Mouse (Mus musculus) gastrocnemius, adult 8-10 months (tissue): ENCODE results near the gene Cd5. TPM values are rescaled to one million over a fixed set of nuclear protein-coding genes. Genes with fewer than 3 reads are reported as not detected.

ENCODE experiments used
- DNase-seq, 2 experiments: peaks; one replicate each; pipeline ENCODE4 v3.0.0; 2022; ENCODE audit warnings: low spot score in 2 of 2
- total RNA-seq, 4 experiments: library from RNA; stranded (reverse); gene quantifications; 2 replicates each; pipeline ENCODE4 v1.2.4; 2022

Gene Cd5
- total RNA-seq, result under 1 TPM in 1 of 4 experiments, not detected in 3; 0.27 TPM

DNA sequence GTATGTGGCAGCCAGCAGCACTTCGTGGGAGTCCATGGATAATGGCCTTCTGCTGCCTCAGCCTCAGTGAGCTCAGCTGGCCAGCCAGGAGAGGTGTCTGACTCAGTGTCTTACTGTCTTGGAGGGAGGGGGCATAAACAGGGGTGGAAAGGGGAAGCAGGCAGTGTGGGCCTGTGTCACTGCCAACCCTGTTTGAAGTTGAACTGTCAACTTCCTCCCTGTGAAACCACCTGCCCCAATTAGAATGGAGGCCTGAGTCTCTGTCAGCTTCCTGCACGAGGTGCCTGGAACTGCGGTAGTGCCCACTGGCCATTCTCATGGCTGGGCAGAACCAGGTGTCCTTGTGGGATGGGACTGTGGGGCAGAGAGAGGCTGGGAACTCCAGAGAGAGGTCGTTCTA, at the start of gene Cd5:
Gene Cd5, minus strand, starts transcription at position 192 of the 400 bp plus-strand sequence.
- DNase-seq, result no peak

DNA sequence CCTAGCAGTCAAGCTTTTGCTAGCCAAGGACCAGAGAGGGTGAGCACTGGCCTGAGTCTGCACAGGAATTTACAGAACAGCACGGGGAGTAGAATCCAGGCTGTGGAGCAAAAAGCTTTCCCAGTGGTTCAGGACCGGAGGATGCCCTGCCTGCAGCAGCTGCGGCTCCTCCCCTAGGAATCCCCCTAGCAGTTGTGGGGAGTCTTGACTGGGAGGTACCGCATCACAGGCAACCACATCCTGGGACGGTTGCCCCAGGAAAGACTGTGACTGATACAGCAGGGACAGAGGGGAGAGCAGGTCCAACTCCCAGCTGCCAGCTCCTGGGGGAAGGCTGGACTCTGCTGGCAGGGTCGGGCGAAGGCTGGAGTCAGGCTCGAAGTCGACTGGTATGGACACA, 49.4 kb upstream of the Cd5 start:
- no peak for DNase-seq

DNA sequence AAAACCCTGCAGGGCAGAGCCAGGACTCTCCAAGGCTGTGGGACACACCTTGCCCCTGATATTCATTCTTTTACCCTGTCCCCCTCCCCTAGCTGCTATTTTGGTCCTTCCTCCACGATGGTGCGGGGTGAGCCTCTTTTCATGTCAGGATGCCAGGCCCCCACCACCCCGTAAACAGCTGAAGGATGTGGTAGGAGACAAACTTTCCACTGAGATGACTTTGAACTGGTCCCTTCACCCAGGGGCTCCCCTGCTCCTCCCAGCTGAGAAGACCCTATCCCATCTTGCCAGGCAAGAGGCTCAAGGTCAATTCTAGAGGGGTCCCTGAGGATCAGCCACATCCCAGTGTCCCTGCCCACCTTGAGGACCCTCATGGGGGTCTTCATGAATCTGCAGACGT, 48.6 kb upstream of the Cd5 start:
- DNase-seq, result no peak

DNA sequence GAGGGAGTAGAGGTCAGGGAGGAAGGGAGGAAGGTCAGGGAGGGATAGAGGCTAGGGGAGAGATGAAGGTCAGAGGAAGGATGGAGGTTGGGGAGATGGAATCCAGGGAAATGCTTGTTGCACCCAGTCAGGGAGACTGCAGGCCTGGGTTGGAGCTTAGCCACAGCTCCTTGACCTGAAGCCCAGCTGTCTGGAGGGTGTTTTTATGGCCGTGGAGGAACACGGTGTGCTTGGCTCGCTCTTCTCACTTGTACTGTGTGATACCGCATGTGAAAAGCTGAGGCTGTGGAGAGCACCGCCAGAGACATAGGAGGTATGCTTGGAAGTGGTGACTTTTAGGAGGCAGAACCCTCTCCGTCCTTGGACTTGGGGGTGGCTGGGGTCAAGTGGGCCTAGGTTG, 48.0 kb upstream of the Cd5 start:
- DNase-seq, result peak; percentile 62 to 77

DNA sequence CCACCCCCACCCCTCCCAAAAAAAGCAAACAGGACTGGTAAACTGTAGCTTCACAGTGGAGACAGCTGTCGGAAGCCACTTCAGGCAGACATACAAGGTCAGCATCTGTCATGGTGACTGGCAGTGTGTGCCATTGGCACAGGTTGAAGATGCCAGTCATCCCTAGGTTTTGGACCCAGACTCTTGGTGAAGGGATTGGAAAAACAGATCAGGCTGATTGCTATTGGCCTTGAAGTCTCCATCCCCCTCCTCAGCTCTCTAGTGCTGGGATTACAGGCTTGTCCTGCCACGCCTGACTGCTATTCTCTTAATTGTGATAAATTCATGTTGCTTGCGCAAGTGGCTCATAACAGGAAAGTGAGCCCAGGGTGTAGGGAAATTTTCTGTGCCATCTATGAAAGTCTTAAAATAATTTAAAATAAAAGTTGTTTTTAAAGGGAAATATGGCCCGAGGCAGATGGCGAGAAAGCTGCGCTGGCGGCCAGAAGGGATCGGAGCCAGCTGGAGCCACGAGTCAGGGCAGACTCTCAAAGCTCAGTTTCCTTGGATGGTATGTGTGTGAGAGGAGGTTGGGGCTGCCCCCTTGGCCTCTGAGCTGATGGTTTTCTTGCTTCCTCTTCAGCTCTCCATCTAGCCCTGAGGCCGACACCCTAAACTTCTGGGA, 46.1 kb upstream of the Cd5 start:
- DNase-seq, result no peak

DNA sequence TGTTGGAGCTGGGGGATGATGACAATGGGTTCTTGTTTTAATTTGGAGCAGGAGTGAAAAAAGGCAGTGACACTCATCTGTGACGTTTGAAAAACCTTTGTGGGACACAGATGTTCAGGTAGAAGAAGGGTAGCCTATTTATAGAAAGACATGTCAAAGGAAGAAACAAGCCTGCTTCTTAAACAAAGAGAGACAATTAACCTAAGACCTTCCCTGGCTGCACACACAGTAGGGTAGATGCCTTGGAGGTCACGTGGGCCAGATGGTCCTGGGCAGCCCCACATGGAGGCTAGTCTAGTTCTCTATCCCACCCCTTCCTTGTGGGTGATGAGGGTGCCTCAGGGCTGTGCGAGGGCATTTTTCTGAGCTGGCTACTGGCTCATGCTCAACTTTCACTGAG, 45.3 kb upstream of the Cd5 start:
- no peak for DNase-seq

DNA sequence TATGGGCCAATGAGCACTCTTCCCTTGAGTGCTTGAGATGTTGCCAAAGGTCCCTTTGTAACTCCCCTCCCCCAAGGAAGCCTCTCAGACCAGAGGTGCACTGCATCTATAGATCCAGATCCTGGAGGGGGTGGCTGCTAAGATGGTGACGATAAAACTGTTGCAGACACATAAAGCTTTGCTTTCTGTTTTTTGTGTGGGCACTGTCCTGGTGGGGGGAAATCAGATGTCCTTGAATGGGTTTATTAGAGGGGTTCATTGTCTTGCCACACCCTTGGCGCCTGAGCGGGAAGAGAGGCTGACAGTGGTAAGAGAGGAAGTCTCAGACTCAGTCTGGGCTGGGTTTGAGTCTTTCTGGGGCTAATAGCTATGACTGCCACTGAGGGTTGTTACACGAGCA, 44.4 kb upstream of the Cd5 start:
- no peak for DNase-seq

DNA sequence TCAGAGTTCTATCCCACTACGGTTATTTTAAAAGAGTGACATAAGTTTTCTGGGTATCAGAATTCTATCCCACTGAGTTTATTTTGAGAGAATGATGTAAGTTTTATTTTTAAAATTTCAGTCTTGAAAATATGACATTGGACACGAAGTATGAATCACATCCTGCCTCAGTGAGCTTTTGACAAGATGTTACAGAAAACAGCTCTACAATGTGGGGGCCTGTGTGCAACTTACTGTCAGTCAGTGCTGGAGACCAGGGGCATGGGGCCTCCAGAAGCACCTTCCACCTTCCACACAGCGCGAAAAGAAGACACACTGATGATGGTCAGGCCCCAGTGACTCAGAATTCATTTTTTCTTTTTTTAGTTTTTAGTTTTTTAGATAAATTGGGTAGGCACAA, 42.8 kb upstream of the Cd5 start:
- DNase-seq, result no peak

DNA sequence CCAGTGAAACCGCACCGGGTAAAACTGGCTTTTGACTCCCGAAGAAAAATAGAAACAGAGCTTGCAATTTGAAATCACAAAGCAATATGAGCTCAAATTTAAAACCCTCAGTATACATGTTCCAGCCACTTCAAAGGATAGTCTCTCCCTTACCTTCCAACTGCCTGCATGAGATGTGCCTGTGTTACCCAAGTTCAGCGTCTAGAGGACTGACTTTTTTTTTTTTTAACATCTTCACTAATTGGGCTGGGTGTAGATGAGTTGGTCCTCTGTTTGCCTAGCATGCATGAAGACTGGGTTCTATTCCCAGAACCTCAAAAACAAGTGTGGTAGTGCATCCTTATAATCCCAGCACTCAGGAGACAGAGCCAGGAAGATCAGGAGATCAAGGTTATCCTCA, 38.1 kb upstream of the Cd5 start:
- DNase-seq, result no peak

DNA sequence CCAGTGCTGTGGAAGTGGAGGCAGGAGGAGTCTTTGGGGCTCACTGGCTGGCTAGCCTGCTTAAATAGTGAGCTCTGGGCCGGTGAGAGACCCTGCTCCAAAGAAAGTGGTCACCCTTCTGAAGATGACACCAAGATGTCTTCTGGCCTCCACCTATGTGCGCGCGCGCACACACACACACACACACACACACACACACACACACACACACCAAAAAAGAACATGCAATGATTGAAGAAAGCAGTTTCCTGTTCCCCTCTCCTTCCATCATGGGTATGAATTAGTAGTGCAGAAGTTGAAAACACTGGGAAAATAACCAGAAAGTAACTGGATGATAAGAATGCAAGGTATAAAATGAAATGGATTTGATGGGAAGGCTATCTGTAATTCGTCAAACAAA, 35.3 kb upstream of the Cd5 start:
- no peak for DNase-seq

DNA sequence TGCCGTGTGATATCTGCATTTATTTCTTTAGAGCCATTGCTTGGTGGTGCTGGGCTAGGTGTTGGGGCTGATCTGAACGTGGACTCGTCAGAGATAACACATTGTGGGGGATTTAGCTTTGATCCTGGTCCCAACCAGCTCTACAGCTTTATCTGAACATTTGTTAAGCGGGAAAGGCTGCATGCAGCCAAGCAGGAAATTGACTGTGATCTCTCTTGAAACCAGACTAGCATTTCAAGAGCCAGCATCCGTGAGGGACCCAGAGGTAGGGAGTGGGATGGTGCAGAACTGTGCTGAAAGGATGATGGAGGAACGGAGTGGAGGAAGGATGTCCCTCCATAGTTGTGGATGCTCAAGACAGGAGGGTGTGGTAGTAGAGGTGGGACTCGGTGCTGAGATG, 34.6 kb upstream of the Cd5 start:
- DNase-seq, result no peak

DNA sequence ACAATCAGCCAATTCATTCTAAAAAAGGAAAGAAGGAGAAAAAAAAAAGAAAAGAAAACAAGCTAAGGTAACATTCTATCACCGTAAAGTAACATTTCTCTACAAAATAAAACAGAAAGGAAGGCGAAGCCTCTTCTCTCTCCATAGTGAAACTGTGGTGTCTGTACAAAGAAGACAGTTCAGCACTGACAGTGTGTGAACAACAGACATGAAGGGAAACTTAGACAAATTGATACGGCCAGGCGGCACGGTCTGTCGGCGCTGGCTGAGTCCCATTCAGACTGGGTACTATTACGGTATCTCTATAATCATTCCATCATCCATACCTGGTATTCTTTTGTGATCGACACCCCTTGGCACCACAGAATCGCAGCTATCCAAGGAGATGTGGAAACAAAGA, 34.1 kb upstream of the Cd5 start:
- no peak for DNase-seq

DNA sequence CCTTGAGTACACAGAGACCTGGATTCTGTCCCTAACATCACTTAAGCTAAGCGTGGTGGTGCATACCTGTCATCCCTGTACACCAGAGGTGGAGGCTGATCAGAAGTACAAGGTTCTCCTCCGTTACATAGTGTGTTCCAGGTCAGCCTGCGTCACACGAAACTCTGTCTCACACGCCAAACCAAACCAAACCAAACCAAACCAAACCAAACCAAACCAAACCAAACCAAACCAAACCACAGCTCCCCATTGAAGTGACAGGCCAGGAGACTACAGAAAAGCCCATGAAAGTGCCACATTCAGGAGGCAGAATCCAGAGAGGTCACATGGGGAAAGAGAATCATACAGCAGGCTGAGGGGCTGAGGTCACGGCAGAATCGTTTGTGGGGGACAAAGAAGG, 33.2 kb upstream of the Cd5 start:
- DNase-seq, result no peak

DNA sequence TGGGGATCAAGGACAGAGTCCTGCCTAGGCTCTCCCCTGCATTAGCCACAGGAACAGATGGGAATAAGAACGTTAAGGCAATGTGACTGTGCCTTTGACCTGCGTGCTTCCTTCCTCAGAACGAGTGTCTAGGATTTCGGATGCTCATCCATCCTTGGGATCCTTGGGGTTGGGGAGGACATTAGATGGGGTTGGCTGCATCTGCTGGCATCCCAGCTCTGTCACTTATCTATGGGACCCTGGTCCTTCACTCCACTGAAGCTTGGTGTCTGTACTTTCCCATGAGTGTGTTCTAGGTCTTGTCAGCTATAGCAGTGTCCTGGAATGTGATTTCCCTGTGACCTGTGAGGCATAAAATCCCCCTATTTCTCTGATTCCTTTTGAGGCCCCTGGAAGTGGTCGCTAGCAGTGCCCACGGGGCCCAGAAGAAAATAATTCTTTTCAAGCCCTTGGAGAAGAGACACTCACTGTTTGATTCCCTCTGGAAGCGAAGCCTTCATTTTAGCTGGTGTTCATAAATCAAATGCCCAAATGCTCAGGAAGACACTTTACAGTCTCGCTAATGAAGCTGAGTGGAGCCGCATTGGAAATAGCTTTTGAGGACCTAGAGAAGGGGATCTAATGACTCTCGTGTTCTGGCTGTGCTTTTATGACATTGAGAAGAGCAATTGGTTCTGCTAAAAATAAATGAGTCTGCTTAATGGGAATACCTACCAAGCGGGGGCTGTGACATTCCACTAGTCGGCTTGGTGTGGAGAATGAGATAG, 30.8 kb upstream of the Cd5 start:
- no peak for DNase-seq

DNA sequence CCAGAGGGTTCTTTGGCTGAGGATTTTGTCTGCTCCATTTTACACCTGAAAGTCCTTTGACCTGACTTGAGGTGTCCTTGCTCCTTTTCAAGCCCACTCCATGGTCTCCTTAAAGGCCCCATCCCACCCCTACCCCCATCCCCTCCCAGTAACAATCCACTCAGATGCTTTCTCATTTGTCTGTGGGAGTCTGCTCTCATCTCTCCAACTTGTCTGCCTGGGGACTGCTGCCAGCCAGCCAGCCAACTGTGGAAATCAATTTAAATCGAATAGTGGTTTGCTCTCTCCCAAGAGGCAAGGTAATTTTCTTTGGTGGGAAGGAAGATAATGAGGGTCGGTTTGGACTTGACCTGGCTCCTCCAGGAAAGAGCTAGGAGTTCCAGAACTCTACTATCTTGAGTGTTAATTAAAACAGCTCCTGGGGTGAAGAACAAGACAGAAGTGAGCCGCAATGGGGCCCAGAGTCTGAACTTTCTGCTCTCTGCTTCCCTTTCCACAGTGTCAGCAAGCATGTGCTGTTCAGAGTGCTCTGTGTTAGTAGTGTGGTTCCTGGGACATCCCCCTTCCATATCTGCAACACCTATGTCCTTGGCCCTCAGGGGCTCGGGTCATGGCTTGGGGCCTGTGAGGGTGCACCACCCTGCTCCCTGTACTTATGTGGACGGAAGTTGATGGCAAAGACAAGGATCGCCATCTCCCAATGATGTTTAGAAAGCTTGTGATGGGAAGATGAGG, 30.1 kb upstream of the Cd5 start:
- DNase-seq, result no peak

DNA sequence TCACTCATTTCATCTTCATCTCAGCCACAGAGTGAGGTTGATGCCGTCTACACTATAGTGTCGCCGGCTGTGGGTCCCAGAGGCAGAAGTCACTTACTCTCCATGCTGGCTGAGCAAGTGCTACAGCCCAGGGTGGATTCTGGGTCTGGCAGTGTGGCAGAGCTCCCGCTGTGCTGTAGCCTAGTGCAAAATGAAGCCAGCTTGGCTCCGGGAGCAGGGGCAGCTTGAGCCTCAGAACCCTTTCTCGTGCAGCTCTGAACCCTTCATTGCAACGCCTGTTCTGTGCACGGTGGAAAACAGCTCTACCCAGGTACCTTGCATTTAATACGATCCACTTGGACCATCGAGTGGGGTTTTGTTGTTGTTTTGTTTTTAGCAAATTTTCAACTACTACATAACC, 28.8 kb upstream of the Cd5 start:
- no peak for DNase-seq

DNA sequence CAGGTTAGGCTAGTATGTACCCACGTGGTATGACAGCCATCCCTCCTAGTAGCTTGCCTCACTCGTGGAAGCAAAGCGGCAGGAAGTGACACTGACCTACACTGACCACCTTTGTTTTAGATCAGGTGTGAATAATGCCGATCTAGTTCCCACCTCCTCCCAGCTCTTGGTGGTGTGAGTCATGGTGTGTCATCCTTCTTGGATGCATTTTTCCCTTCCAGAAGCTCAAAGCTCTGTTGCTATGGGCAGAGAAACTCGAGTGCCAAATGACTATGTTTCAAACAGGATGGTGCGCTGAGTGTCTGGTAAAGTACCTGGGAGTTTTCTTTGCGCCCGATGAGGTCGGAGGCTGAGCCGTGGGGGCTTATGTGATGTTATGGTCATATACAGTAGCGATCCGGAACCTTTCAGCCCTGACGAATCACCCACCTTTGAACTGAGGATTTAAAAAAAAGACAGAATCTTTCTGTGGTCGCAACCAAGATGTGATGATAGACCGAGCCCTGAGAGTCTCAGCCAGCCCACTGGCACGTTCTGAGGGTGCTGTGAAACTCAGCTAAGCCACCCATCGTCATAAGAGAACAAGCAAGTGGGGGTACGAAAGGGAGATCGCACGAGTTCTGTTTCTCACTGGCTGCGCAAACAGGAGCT, 24.7 kb upstream of the Cd5 start:
- DNase-seq, result no peak

DNA sequence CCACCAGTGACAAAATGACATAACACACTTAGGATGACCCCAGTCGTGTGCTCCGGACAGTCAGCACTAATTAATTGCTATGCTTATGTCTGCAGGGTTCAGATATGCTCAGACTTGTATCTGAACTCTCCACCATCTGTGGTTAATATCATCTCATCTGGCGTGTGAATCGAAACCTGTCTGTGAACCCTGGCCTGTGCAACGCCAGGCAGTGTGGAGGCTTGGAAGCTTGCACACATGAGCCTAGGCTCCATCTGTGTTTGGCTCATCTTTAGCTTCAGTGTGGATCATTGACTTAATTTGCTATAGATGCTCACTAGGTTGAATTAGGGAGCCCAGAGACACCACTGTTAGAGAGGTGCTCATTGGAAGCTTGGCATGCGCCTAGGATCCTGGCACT, 23.7 kb upstream of the Cd5 start:
- no peak for DNase-seq

DNA sequence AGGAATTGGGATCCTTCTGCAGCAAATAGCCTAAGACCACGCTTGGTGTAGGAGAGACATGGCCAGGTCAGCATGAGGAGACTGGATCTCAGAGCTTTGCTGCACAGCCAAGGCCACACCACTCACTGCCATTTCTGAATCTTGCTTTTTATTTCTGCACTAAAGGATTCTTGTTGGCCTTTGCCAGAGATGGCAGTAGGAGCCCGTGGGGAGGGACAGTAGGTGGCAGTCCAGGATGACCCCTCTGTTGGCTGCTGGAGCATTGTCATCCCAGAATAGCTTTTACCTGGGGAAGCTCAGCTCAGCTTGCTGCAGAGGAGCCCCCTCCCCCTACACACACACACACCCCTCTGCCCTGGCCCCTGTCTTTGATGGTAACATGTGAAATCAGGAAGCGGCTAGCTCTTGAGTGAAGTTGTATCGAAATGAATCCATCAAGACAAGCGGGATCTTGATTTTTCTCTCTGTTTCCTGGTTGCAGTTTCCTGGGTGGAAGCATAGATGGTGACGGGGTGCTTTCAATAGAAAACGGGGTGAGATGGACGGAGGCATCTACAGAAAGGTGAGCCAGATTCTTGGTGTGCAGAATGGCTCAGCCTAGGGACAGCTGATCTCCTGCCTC, 23.1 kb upstream of the Cd5 start:
- no peak for DNase-seq

DNA sequence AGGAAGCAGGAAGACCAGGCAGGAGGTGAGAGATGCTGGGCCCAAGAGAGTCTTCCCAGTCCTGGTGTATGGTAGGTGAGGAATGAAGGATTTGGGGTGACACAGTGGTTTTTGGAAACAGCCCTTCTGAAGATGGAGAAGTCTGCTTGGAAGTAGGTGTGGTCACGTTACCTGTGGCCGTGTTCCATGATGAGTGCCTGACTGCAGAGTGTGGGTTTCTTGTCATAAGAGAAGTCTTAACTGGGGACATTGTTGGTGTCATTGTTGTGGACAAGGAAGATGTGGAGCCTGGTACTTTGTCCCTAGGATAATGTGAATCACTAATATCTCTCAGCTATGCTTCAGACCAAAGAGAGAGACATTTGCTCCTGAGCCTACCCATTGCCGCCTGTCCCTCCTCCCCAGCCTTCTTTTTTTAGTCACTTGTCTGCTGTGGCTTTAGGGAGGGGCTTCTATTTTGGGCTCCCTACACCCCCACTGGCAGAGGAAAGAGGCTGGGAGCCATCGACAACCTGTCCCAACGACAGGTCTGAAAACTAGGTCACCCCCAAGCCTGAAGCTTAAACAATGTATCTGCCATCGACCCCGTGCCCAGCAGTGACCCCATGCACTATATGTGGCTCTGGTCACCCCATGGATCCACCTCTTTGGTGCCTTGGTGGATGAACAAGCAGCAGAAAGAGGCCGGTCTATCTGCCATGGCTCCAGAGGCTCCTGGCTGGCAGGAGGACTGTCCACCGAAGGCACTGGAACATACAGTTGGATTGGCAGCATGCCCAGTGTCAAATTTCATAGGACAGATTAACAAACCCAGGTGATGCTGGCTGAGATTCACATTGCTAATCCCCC, 21.4 kb upstream of the Cd5 start:
- peak; percentile 66 to 70 for DNase-seq

DNA sequence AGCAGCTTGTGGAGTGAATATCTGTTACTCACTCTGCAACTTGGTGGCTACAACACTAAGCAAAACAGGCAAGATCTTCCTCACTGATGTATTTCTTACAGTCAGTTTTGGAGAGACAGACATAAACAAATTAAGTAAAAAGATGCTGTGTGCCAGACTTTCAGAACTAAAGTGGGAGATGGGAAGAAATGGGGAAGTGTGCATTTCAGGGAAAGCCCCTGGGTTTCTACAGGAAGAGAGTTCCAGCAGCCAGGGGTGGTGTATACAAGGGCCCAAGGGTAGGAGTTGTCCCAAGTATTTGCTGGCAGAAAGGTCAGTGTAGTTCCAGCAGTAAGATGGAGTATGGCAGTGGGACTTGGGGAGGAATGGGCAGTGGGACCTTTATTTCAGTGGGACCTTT, 20.7 kb upstream of the Cd5 start:
- DNase-seq, result no peak
